ENCODE assay signal across 30 mouse cellular contexts in genomic region chr6:88889410-88890042, GRCm38 (mm10). TPM values are rescaled to one million over a fixed set of nuclear protein-coding genes. Genes with fewer than 3 reads are reported as not detected.
DNase-seq lines count a peak whose midpoint lies in the region; ATAC-seq lines count a peak whose summit lies in the region.
"Had no signal": no experiment of that assay in that cellular context is flagged by ENCODE, and none has a peak within 500 bp of the region (broad histone marks: within the 10 kb centered on the region; RNA-seq: fewer than 3 reads in every experiment).

No protein-coding gene starts in this region.

- no peak overlapping the region for H3K9ac ChIP-seq in lung, embryonic 16.5 days (ENCODE audit: low read length)
- H3K9ac ChIP-seq in liver, embryonic 13.5 days: no peak overlapping the region
- H3K9ac ChIP-seq: embryonic facial prominence, embryonic 15.5 days; forebrain, embryonic 12.5 days; heart, embryonic 13.5 days; hindbrain, embryonic 14.5 days; limb, embryonic 13.5 days; midbrain, embryonic 15.5 days; neural tube, embryonic 12.5 days had no signal

- no peak overlapping the region for H3K27ac ChIP-seq in lung, embryonic 16.5 days (ENCODE audit: low read length)
- peak overlapping the region; percentile 43 for H3K27ac ChIP-seq in liver, embryonic 13.5 days
- H3K27ac ChIP-seq: embryonic facial prominence, embryonic 10.5 days; embryonic facial prominence, embryonic 15.5 days; forebrain, embryonic 12.5 days; heart, embryonic 13.5 days; hindbrain, embryonic 14.5 days; layer of hippocampus, adult 2 months; limb, embryonic 13.5 days; midbrain, embryonic 10.5 days; midbrain, embryonic 15.5 days; neural tube, embryonic 12.5 days had no signal

- peaks cover 78% of the 10 kb centered on the region for H3K36me3 ChIP-seq in lung, embryonic 16.5 days (ENCODE audit: control insufficient read depth, insufficient read depth, low read length)
- H3K36me3 ChIP-seq in liver, embryonic 13.5 days: peaks cover 100% of the 10 kb centered on the region
- H3K36me3 ChIP-seq: midbrain, embryonic 15.5 days had no signal

- no peaks in the 10 kb centered on the region for H3K4me1 ChIP-seq in lung, embryonic 16.5 days (replicated peaks; ENCODE audit: control insufficient read depth, insufficient read depth, low read length)
- H3K4me1 ChIP-seq in liver, embryonic 13.5 days (replicated peaks): peaks cover 52% of the 10 kb centered on the region
- H3K4me1 ChIP-seq: embryonic facial prominence, embryonic 10.5 days; embryonic facial prominence, embryonic 15.5 days; heart, embryonic 13.5 days; limb, embryonic 13.5 days; midbrain, embryonic 10.5 days; midbrain, embryonic 15.5 days had no signal

- 78% methylated on average over 13 of the region's 13 CpGs for WGBS in lung, embryonic 16.5 days
- WGBS in liver, embryonic 13.5 days (ENCODE audit: insufficient replicate concordance): 87% methylated on average over 13 of the region's 13 CpGs

- H3K9me3 ChIP-seq in lung, embryonic 16.5 days (ENCODE audit: control insufficient read depth, low read length): no peaks in the 10 kb centered on the region
- no peaks in the 10 kb centered on the region for H3K9me3 ChIP-seq in liver, embryonic 13.5 days (replicated peaks)
- H3K9me3 ChIP-seq: embryonic facial prominence, embryonic 10.5 days; embryonic facial prominence, embryonic 15.5 days; forebrain, embryonic 12.5 days; heart, embryonic 13.5 days; limb, embryonic 13.5 days; midbrain, embryonic 10.5 days; midbrain, embryonic 15.5 days; neural tube, embryonic 12.5 days had no signal

- DNase-seq in adrenal gland, postnatal 10 days: peak; percentile 45
- DNase-seq in adrenal gland, postnatal 25 days: no peak
- DNase-seq in lung, postnatal 4 days: no peak
- DNase-seq in liver, embryonic 13.5 days: no peak
- DNase-seq in yolk sac, embryonic 10.5 days (ENCODE audit: low spot score): peak; percentile 49
- DNase-seq: cerebellum, adult 8-10 months; cerebellum, postnatal 25 days; gastrocnemius, postnatal 10 days; heart, postnatal 10 days; kidney, adult 2 months; kidney, postnatal 36 days; lung, adult 2 months; right cerebral cortex, postnatal 4 days; thymus, adult 2 months; thymus, postnatal 36 days had no signal

- no peak overlapping the region for H3K4me3 ChIP-seq in lung, embryonic 16.5 days (ENCODE audit: low read length)
- no peak overlapping the region for H3K4me3 ChIP-seq in liver, embryonic 13.5 days (replicated peaks)
- H3K4me3 ChIP-seq: embryonic facial prominence, embryonic 10.5 days; embryonic facial prominence, embryonic 15.5 days; forebrain, embryonic 12.5 days; heart, embryonic 13.5 days; layer of hippocampus, adult 2 months; limb, embryonic 13.5 days; midbrain, embryonic 10.5 days; midbrain, embryonic 15.5 days; myocyte; neural tube, embryonic 12.5 days had no signal

- 0 out of 2 replicates have a peak, but pooled peaks have one; percentile 2 for ATAC-seq in lung, embryonic 16.5 days (ENCODE audit: low read depth)
- no peak for ATAC-seq in liver, embryonic 13.5 days (ENCODE audit: low read depth)
- no peak for ATAC-seq in monocyte, adult 5-6 weeks (replicated peaks; ENCODE audit: insufficient number of reproducible peaks, low FRiP score, low TSS enrichment, poor library complexity, severe bottlenecking)
- ATAC-seq: midbrain, embryonic 15.5 days; Patski had no signal

- no peaks in the 10 kb centered on the region for H3K27me3 ChIP-seq in lung, embryonic 16.5 days (ENCODE audit: control insufficient read depth, insufficient read depth, low read depth, low read length)
- H3K27me3 ChIP-seq in liver, embryonic 13.5 days: no peaks in the 10 kb centered on the region
- H3K27me3 ChIP-seq: embryonic facial prominence, embryonic 15.5 days; forebrain, embryonic 12.5 days; heart, embryonic 13.5 days; limb, embryonic 13.5 days; midbrain, embryonic 15.5 days; neural tube, embryonic 12.5 days; Patski had no signal

- no peak overlapping the region for H3K4me2 ChIP-seq in lung, embryonic 16.5 days (ENCODE audit: low read depth, low read length)
- H3K4me2 ChIP-seq in liver, embryonic 13.5 days: no peak overlapping the region
- H3K4me2 ChIP-seq: embryonic facial prominence, embryonic 15.5 days; forebrain, embryonic 12.5 days; heart, embryonic 13.5 days; hindbrain, embryonic 14.5 days; limb, embryonic 13.5 days; midbrain, embryonic 15.5 days; neural tube, embryonic 12.5 days had no signal

RNA-seq across cellular contexts. Expression of gene Mcm2, which starts 9.1 kb away (rescaled TPM):
- 10 to 100 TPM; 50.0 to 53.5 TPM for total RNA-seq in adrenal gland, postnatal 10 days (2021)
- total RNA-seq in adrenal gland, postnatal 25 days (2021): 48.6 and 50.9 TPM in 2 replicates
- 119 and 125 TPM in 2 replicates for polyA plus RNA-seq in lung, embryonic 16.5 days (2015; fragmentation: Nextera tagmentation; extraction: Ambion mirVana)
- polyA plus RNA-seq in liver, embryonic 13.5 days (2015; fragmentation: Nextera tagmentation; extraction: Ambion mirVana): 186 and 202 TPM in 2 replicates
- total RNA-seq in monocyte, adult 5-6 weeks (2017): 10.9 to 27.9 TPM (median 20.2 TPM) in 3 replicates

RNA-seq across cellular contexts. Expression of gene Tpra1, which starts 12.5 kb away (rescaled TPM):
- 10 to 100 TPM; 61.0 to 74.0 TPM for total RNA-seq in adrenal gland, postnatal 10 days (2021)
- 127 and 136 TPM in 2 replicates for total RNA-seq in adrenal gland, postnatal 25 days (2021)
- polyA plus RNA-seq in lung, embryonic 16.5 days (2015; fragmentation: Nextera tagmentation; extraction: Ambion mirVana): 80.1 and 85.3 TPM in 2 replicates
- 42.8 and 46.0 TPM in 2 replicates for polyA plus RNA-seq in liver, embryonic 13.5 days (2015; fragmentation: Nextera tagmentation; extraction: Ambion mirVana)
- 24.4 to 70.1 TPM (median 35.2 TPM) in 3 replicates for total RNA-seq in monocyte, adult 5-6 weeks (2017)

RNA-seq across cellular contexts. Expression of gene Podxl2, which starts 14.7 kb away (rescaled TPM):
- total RNA-seq in adrenal gland, postnatal 10 days (2021): 10 to 100 TPM; 27.8 to 28.3 TPM
- total RNA-seq in adrenal gland, postnatal 25 days (2021): 31.4 and 33.5 TPM in 2 replicates
- polyA plus RNA-seq in lung, embryonic 16.5 days (2015; fragmentation: Nextera tagmentation; extraction: Ambion mirVana): 27.1 and 35.1 TPM in 2 replicates
- polyA plus RNA-seq in liver, embryonic 13.5 days (2015; fragmentation: Nextera tagmentation; extraction: Ambion mirVana): 2.3 and 2.9 TPM in 2 replicates
- not detected in 3 replicates for total RNA-seq in monocyte, adult 5-6 weeks (2017)
- total RNA-seq: MEL had no signal

RNA-seq across cellular contexts. Expression of gene Abtb1, which starts 47.7 kb away (rescaled TPM):
- total RNA-seq in adrenal gland, postnatal 10 days (2021): 10 to 100 TPM; 21.9 to 30.5 TPM
- 40.6 and 43.0 TPM in 2 replicates for total RNA-seq in adrenal gland, postnatal 25 days (2021)
- 49.5 and 50.4 TPM in 2 replicates for polyA plus RNA-seq in lung, embryonic 16.5 days (2015; fragmentation: Nextera tagmentation; extraction: Ambion mirVana)
- polyA plus RNA-seq in liver, embryonic 13.5 days (2015; fragmentation: Nextera tagmentation; extraction: Ambion mirVana): 45.5 and 46.5 TPM in 2 replicates
- 32.9 to 52.6 TPM (median 51.6 TPM) in 3 replicates for total RNA-seq in monocyte, adult 5-6 weeks (2017)

Comparison
In these comparisons a context has a peak if more than half of its experiments do, and no peak if none do; other contexts are left out.
1. DNase-seq: peak in adrenal gland, postnatal 10 days (single experiment) and yolk sac, embryonic 10.5 days (single experiment); none in adrenal gland, postnatal 25 days (single experiment), lung, postnatal 4 days (0 of 2) and liver, embryonic 13.5 days (single experiment).
2. RNA of gene Podxl2, which starts 14.7 kb away (total RNA-seq): 31.4 to 33.5 TPM in adrenal gland, postnatal 25 days and 27.8 to 28.3 TPM in adrenal gland, postnatal 10 days; not detected in monocyte, adult 5-6 weeks; every median in the first group is over 10 times any median in the second.